Mouse (Mus musculus) liver, embryonic 14.5 days (tissue): ENCODE results near the gene Ydjc. TPM values are rescaled to one million over a fixed set of nuclear protein-coding genes. Genes with fewer than 3 reads are reported as not detected.

Experiments
- ATAC-seq: fragments of 200-750 bp; cut with Nextera tagmentation; 2 replicates; pipeline ENCODE4 v1.8.0; 2017; ENCODE audit warnings: moderate number of reproducible peaks, mild to moderate bottlenecking, moderate library complexity; ENCODE audit not compliant: insufficient read depth
- DNase-seq, 3 experiments: peaks; one replicate each; pipeline ENCODE4 v3.0.0-alpha.2; 2012 to 2013; ENCODE audit warnings: low read depth in 3 of 3, low spot score in 3 of 3
- H3K27ac ChIP-seq: fragments of 300-500 bp; sonication (generic); 2 replicates; pipeline ENCODE4 v1.5.1; 2014; ENCODE audit warnings: moderate library complexity, mild to moderate bottlenecking, control low read depth, inconsistent platforms
- H3K27me3 ChIP-seq: fragments of 300-500 bp; sonication (generic); 2 replicates; pipeline ENCODE4 v1.6.1; 2014; ENCODE audit warnings: mild to moderate bottlenecking, low read length, moderate library complexity; ENCODE audit not compliant: control insufficient read depth, insufficient read depth
- H3K36me3 ChIP-seq: fragments of 300-500 bp; sonication (generic); replicated peaks from 2 replicates; pipeline ENCODE4 v1.6.1; 2014; ENCODE audit warnings: low read depth; ENCODE audit not compliant: control insufficient read depth, insufficient read depth
- H3K4me1 ChIP-seq, 2 experiments: fragments of 200-500 bp in 1 of 2; fragments of 300-500 bp in 1 of 2; sonication (generic) in 1 of 2; replicated peaks; 2 replicates each; pipeline ENCODE4 v1.6.1; 2012 to 2014; ENCODE audit warnings: antibody characterized with exemption in 1 of 2, inconsistent platforms in 1 of 2, low read length in 1 of 2; ENCODE audit not compliant: control insufficient read depth in 2 of 2, insufficient read depth in 2 of 2
- H3K4me2 ChIP-seq: fragments of 300-500 bp; sonication (generic); 2 replicates; pipeline ENCODE4 v1.6.1; 2014; ENCODE audit warnings: low read depth, mild to moderate bottlenecking, control low read depth, moderate library complexity
- H3K4me3 ChIP-seq, 2 experiments: fragments of 200-500 bp in 1 of 2; fragments of 300-500 bp in 1 of 2; sonication (generic) in 1 of 2; 2 replicates each; pipeline ENCODE4 v1.5.1; 2012 to 2014; ENCODE audit warnings: low read depth in 2 of 2, low read length in 2 of 2, mild to moderate bottlenecking in 2 of 2, control low read depth in 1 of 2, inconsistent platforms in 1 of 2, moderate library complexity in 1 of 2; ENCODE audit not compliant: insufficient read depth in 1 of 2
- H3K9ac ChIP-seq: fragments of 300-500 bp; sonication (generic); replicated peaks from 2 replicates; pipeline ENCODE4 v1.6.1; 2014; ENCODE audit warnings: mild to moderate bottlenecking, control low read depth, moderate library complexity
- H3K9me3 ChIP-seq: fragments of 300-500 bp; sonication (generic); 2 replicates; pipeline ENCODE4 v1.6.1; 2016; ENCODE audit warnings: low read length, mixed read lengths; ENCODE audit not compliant: control insufficient read depth
- CTCF ChIP-seq: IDR thresholded peaks from 2 replicates; pipeline ENCODE4 v1.5.1; 2016; ENCODE audit warnings: antibody characterized with exemption, low read depth, control low read depth
- EP300 ChIP-seq: IDR thresholded peaks from 2 replicates; pipeline ENCODE4 v1.6.1; 2016; ENCODE audit warnings: antibody characterized with exemption, low read depth
- WGBS: fragments of 180-500 bp; shearing (Covaris S2); extraction: QIAGEN DNeasy Blood & Tissue Kit; methylation state at CpG from one replicate; pipeline ENCODE4 v1.1.7; 2014; ENCODE audit not compliant: insufficient replicate concordance; 5-methylcytosine and 5-hydroxymethylcytosine counted together
- microRNA counts: library from miRNA; unstranded; fragments of <30 nt; microRNA quantifications from one replicate; lab custom pipeline; 2016
- microRNA-seq: library from miRNA; unstranded; fragments of <30 nt; microRNA quantifications from one replicate; pipeline ENCODE4, GENCODE M21; 2016
- polyA plus RNA-seq, 2 experiments: library from polyadenylated mRNA; depleted of rRNA in 1 of 2; stranded (reverse) in 1 of 2; unstranded in 1 of 2; fragments of >200 nt; fragmentation: Nextera tagmentation in 1 of 2; extraction: Ambion mirVana in 1 of 2; gene quantifications; 2 replicates each; pipeline versions ENCODE4 v1.2.1 to v1.2.3; 2012 to 2014

Ydjc gene
- polyA plus RNA-seq, 2 experiments: 9.6 to 10.2 TPM

GRCm38 (mm10) chr16:17208389-17209361, 64.3 kb downstream of the Ydjc start, which contains the start of gene Rimbp3:
TSS of gene Rimbp3 (plus strand) at chr16:17208603.
- 1% methylated on average over 85 of the region's 85 CpGs for WGBS
- no peaks in the 10 kb centered on the region for H3K36me3 ChIP-seq
- TF ChIP-seq EP300 (no peak), CTCF (peak; percentile 91)

DNA sequence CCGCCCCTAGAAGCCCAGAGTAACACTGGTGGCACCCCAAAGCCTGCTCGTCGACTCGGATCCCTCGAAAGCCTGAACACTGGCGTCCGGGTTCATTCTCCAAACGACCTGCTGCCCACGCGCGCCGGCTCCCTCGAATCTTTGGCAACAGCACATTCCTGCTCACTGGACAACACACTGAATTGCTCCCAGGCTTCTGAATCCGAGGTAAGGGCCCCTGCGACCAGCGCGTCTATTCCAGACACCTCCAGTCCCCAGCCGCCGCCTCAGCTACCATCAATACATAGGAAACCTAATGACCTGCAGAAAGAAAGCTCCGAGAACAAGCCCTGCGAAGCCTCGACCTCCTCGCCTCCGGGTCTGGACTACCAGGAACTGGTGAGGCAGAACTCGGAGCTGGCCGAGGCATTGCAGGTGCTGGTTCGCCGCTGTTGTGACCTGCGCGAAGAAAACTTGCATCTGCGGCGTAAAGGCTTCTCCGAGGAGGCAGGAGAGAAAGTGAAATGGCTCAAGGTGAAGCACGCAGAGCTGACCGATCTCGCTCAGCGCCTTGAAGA, 65.1 kb downstream of the Ydjc start:
- Histone ChIP-seq H3K9me3 (no peaks in the 10 kb centered on the region), H3K4me3 (peak overlapping the region; percentile 55 to 67), H3K4me2 (peak overlapping the region; percentile 91), H3K9ac (peak overlapping the region; percentile 49), H3K4me1 (peaks cover 3 to 8% of the 10 kb centered on the region in 2 experiments; a peak in 2 of 4 replicates), H3K27me3 (peaks cover 13% of the 10 kb centered on the region), H3K36me3 (no peaks in the 10 kb centered on the region), H3K27ac (no peak overlapping the region)
- 2% methylated on average over 37 of the region's 37 CpGs for WGBS
- TF ChIP-seq CTCF: no peak
- no peak for TF ChIP-seq EP300
- ATAC-seq (peak; percentile 45), DNase-seq (no peak)

More at GRCm38 (mm10) chr16:17208389-17209361, 64.3 kb downstream of the Ydjc start, which contains the start of gene Rimbp3:
- Histone ChIP-seq H3K27ac (no peak within 1 kb of the TSS), H3K9ac (peak within 1 kb of the TSS; percentile 49), H3K9me3 (no peaks in the 10 kb centered on the region), H3K4me1 (peaks cover 3 to 8% of the 10 kb centered on the region in 2 experiments; a peak in 2 of 4 replicates), H3K27me3 (peaks cover 13% of the 10 kb centered on the region), H3K4me3 (peak within 1 kb of the TSS; percentile 55 to 67), H3K4me2 (peak within 1 kb of the TSS; percentile 91)
- DNase-seq (peak; percentile 61 to 68 (median 66)), ATAC-seq (peak; percentile 66)

MicroRNA genes within 50 kb of the gene (microRNA counts, 519-probe panel; counts per million panel counts)
- microRNA mmu-miR-130b (lab: Ali Mortazavi, UCI) (6,836 counts per million, percentile 63 among the panel's probes with 10 or more counts), microRNA mmu-miR-301b (lab: Ali Mortazavi, UCI) (69.9 counts per million)

Small RNAs within 50 kb of the gene (microRNA-seq; reads per million reads assigned to microRNA genes)
- gene Mir130b (6,086 reads per million, percentile 88 among the genes with 10 or more reads in this experiment), gene Mir301b (79.5 reads per million, percentile 45 among the genes with 10 or more reads in this experiment)

Other genes with a start within 250 kb of the Ydjc start
- gene Ppm1f, start 248.2 kb upstream of the Ydjc start, polyA plus RNA-seq (2012; rRNA removed): 4.0 and 5.3 TPM in 2 replicates
- gene Ppm1f, start 248.2 kb upstream of the Ydjc start, polyA plus RNA-seq (2014; fragmentation: Nextera tagmentation; extraction: Ambion mirVana): 3.8 and 4.1 TPM in 2 replicates
- 41.1 and 55.1 TPM in 2 replicates for gene Mapk1, start 161.2 kb upstream of the Ydjc start, polyA plus RNA-seq (2012; rRNA removed)
- 91.6 and 107 TPM in 2 replicates for gene Mapk1, start 161.2 kb upstream of the Ydjc start, polyA plus RNA-seq (2014; fragmentation: Nextera tagmentation; extraction: Ambion mirVana)
- gene Ypel1, start 74.9 kb upstream of the Ydjc start, polyA plus RNA-seq (2012; rRNA removed): 0.20 and 0.51 TPM in 2 replicates
- 0.43 and 0.94 TPM in 2 replicates for gene Ypel1, start 74.9 kb upstream of the Ydjc start, polyA plus RNA-seq (2014; fragmentation: Nextera tagmentation; extraction: Ambion mirVana)
- 29.1 and 33.4 TPM in 2 replicates for gene Ppil2, start 33.4 kb upstream of the Ydjc start, polyA plus RNA-seq (2012; rRNA removed)
- gene Ppil2, start 33.4 kb upstream of the Ydjc start, polyA plus RNA-seq (2014; fragmentation: Nextera tagmentation; extraction: Ambion mirVana): 46.1 and 50.5 TPM in 2 replicates
- 18.8 and 21.5 TPM in 2 replicates for gene 2610318N02Rik, start 19.5 kb upstream of the Ydjc start, polyA plus RNA-seq (2012; rRNA removed)
- gene 2610318N02Rik, start 19.5 kb upstream of the Ydjc start, polyA plus RNA-seq (2014; fragmentation: Nextera tagmentation; extraction: Ambion mirVana): 15.2 and 16.7 TPM in 2 replicates
- gene Sdf2l1, start 12.2 kb upstream of the Ydjc start, polyA plus RNA-seq (2012; rRNA removed): 22.4 and 23.3 TPM in 2 replicates
- gene Sdf2l1, start 12.2 kb upstream of the Ydjc start, polyA plus RNA-seq (2014; fragmentation: Nextera tagmentation; extraction: Ambion mirVana): 38.3 and 41.0 TPM in 2 replicates
- gene Ccdc116, start 2.6 kb downstream of the Ydjc start, polyA plus RNA-seq (2012; rRNA removed): 0.92 and 1.0 TPM in 2 replicates
- 0.37 and 0.51 TPM in 2 replicates for gene Ccdc116, start 2.6 kb downstream of the Ydjc start, polyA plus RNA-seq (2014; fragmentation: Nextera tagmentation; extraction: Ambion mirVana)
- 34.6 and 65.1 TPM in 2 replicates for gene Ube2l3, start 58.0 kb downstream of the Ydjc start, polyA plus RNA-seq (2012; rRNA removed)
- 208 and 218 TPM in 2 replicates for gene Ube2l3, start 58.0 kb downstream of the Ydjc start, polyA plus RNA-seq (2014; fragmentation: Nextera tagmentation; extraction: Ambion mirVana)
- 0.01 and 0.03 TPM in 2 replicates for gene Rimbp3, start 64.0 kb downstream of the Ydjc start, polyA plus RNA-seq (2012; rRNA removed)
- gene Rimbp3, start 64.0 kb downstream of the Ydjc start, polyA plus RNA-seq (2014; fragmentation: Nextera tagmentation; extraction: Ambion mirVana): 0.05 and 0.06 TPM in 2 replicates
- gene Hic2, start 89.0 kb downstream of the Ydjc start, polyA plus RNA-seq (2012; rRNA removed): 2.0 and 2.2 TPM in 2 replicates
- gene Hic2, start 89.0 kb downstream of the Ydjc start, polyA plus RNA-seq (2014; fragmentation: Nextera tagmentation; extraction: Ambion mirVana): 2.0 TPM in 2 replicates
- 2.9 and 4.3 TPM in 2 replicates for gene Tmem191c, start 131.5 kb downstream of the Ydjc start, polyA plus RNA-seq (2012; rRNA removed)
- gene Tmem191c, start 131.5 kb downstream of the Ydjc start, polyA plus RNA-seq (2014; fragmentation: Nextera tagmentation; extraction: Ambion mirVana): 1.6 TPM in 2 replicates
- gene Serpind1, start 186.8 kb downstream of the Ydjc start, polyA plus RNA-seq (2012; rRNA removed): 101 and 113 TPM in 2 replicates
- gene Serpind1, start 186.8 kb downstream of the Ydjc start, polyA plus RNA-seq (2014; fragmentation: Nextera tagmentation; extraction: Ambion mirVana): 154 and 169 TPM in 2 replicates